Mouse (Mus musculus) olfactory bulb, adult 2 months (tissue): ENCODE data around the gene Dock2.

Experiments
- CTCF ChIP-seq: fragments of 200-500 bp; IDR thresholded peaks from 2 replicates; pipeline ENCODE4 v1.5.1; 2012; ENCODE audit warnings: low read depth, mild to moderate bottlenecking, low read length, moderate library complexity; ENCODE audit not compliant: insufficient read depth
- POLR2A ChIP-seq: fragments of 200-500 bp; IDR thresholded peaks from 2 replicates; pipeline ENCODE4 v1.6.1; 2012; ENCODE audit warnings: mild to moderate bottlenecking, low read depth, low read length, moderate library complexity; ENCODE audit not compliant: insufficient read depth

DNA sequence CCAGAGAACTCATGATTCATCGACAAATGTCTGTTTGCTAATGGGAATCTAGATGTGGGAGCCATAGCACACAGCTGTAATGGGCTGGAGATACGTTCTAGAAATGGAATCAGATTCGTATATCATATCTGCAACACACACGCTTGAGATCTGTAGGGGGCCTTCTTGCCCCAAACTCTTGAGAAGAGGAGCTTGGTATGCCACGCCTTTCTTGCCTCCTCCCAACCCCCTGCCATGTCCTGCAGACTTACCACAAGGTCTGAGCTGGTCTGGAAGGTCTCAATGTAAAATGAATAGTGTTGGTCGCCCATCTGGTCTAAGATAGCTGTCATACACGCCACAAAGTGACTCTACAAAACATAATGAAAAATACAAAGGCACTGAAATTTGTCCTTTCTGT, 471.5 kb downstream of the Dock2 start:
- TF ChIP-seq CTCF = no peak
- no peak for TF ChIP-seq POLR2A
